Mouse (Mus musculus) testis, postnatal 14 days (tissue): ENCODE measurements at regions not wholly inside any gene's neighbourhood (a gene's known extent, or its start where the extent isn't known, plus 50 kb on each side); places are given as distances from the start of the nearest gene placed in this dataset.

Experiments
- DNase-seq: peaks from one replicate; pipeline ENCODE4 v3.0.0; 2021; ENCODE audit warnings: low spot score

GRCm38 (mm10) chr13:3708896-3709631 is 75.2 kb downstream of the Asb13 start:
- DNase-seq, result no peak
